Mouse (Mus musculus) A20 (cell line): ENCODE measurements at regions not wholly inside any gene's neighbourhood (a gene's known extent, or its start where the extent isn't known, plus 50 kb on each side); places are given as distances from the start of the nearest gene placed in this dataset.
"Not testable (repeated sequence)": the region's sequence is repeated elsewhere in the genome, so short reads cannot be mapped to it uniquely, and the experiment has no call there.

Experiments
- DNase-seq: peaks from one replicate; pipeline ENCODE4 v3.0.0-alpha.2; 2011; ENCODE audit warnings: low read depth, low spot score

GRCm38 (mm10) chrX:19341231-19342007, 139.7 kb downstream of the Tex13c3 start:
- DNase-seq, result not testable (repeated sequence)

- DNase-seq, result no peak
Observed at GRCm38 (mm10) chrX:19313286-19313685, 167.8 kb downstream of the Tex13c3 start.

GRCm38 (mm10) chrX:19311809-19312559, 169.1 kb downstream of the Tex13c3 start:
- DNase-seq, result no peak

GRCm38 (mm10) chrX:19311377-19311776, 169.7 kb downstream of the Tex13c3 start:
- DNase-seq, result no peak

- no peak for DNase-seq
Observed at GRCm38 (mm10) chrX:19288171-19288570, 192.9 kb downstream of the Tex13c3 start.

GRCm38 (mm10) chrX:19286431-19286830, 194.7 kb downstream of the Tex13c3 start:
- DNase-seq, result no peak

- DNase-seq, result no peak
Observed at GRCm38 (mm10) chrX:19285773-19286172, 195.3 kb downstream of the Tex13c3 start.

GRCm38 (mm10) chrX:19283078-19283477, 198.0 kb downstream of the Tex13c3 start:
- DNase-seq, result peak; percentile 1

- no peak for DNase-seq
Observed at GRCm38 (mm10) chrX:19264237-19264636, 216.9 kb downstream of the Tex13c3 start.

- DNase-seq, result no peak
Observed at GRCm38 (mm10) chrX:19246777-19247619, 234.1 kb downstream of the Tex13c3 start.

GRCm38 (mm10) chrX:19237738-19238261, 243.3 kb downstream of the Tex13c3 start:
- no peak for DNase-seq

- DNase-seq, result no peak
Observed at GRCm38 (mm10) chrX:19237048-19237737, 243.9 kb downstream of the Tex13c3 start.

- DNase-seq, result no peak
Observed at GRCm38 (mm10) chrX:19235449-19235848, 245.7 kb downstream of the Tex13c3 start.

GRCm38 (mm10) chrX:19231823-19232222, 249.3 kb downstream of the Tex13c3 start:
- DNase-seq, result peak; percentile 1

- DNase-seq, result no peak
Observed at GRCm38 (mm10) chrX:19223336-19223735, 257.8 kb downstream of the Tex13c3 start.

- no peak for DNase-seq
Observed at GRCm38 (mm10) chrX:19220785-19221496, 260.2 kb downstream of the Tex13c3 start.

- no peak for DNase-seq
Observed at GRCm38 (mm10) chrX:19219727-19220126, 261.4 kb downstream of the Tex13c3 start.

GRCm38 (mm10) chrX:19219301-19219700, 261.8 kb downstream of the Tex13c3 start:
- no peak for DNase-seq

GRCm38 (mm10) chrX:19206420-19206819, 274.7 kb downstream of the Tex13c3 start:
- no peak for DNase-seq

GRCm38 (mm10) chrX:19202542-19202941, 278.6 kb downstream of the Tex13c3 start:
- no peak for DNase-seq
